Mouse (Mus musculus) heart, postnatal 25 days (tissue): ENCODE measurements around the gene Sardh. TPM values are rescaled to one million over a fixed set of nuclear protein-coding genes. Genes with fewer than 3 reads are reported as not detected.

ENCODE experiments used
- DNase-seq: peaks from one replicate; pipeline ENCODE4 v3.0.0; 2022; ENCODE audit warnings: low spot score
- intact Hi-C: fragments of 180-260 bp; cut with DNase I; formaldehyde crosslinking; loops from one replicate; pipeline ENCODE4 v1.15.1; 2025
- total RNA-seq, 2 experiments: library from RNA; stranded (reverse); gene quantifications; 2 replicates each; pipeline ENCODE4 v1.2.3; 2021

The Sardh gene
- 10 to 100 TPM in 1 of 2 experiments, 1 to 10 TPM in 1; 9.7 to 10.2 TPM for total RNA-seq

DNA sequence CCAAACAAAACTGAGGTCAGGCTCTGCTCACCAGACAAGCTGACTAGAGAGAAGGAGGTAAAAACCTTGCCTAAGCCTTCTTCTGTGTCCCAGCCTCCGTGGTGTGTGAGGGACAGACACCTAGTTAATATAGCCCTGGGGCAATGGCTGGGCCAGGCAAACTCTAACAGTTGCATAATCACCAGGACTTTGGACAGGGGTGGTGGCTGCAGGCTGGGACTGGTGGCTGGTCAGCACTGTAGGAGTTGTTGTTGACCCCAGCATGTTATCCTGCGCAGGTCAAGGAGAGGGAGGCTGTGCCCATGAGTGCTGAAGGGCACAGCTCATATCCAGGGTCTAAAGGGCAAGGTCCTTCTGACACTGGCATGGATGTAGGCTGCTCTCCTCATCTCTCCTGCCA lies at the start of gene Sardh:
Gene Sardh (minus strand): TSS at position 127 of the 400 bp plus-strand sequence.
- DNase-seq = no peak
- intact Hi-C loops = no loop called here

- intact Hi-C loops = no loop called here
- no peak for DNase-seq
These were observed 48.7 kb upstream of the Sardh start for GRCm38 (mm10) chr2:27296656-27297406.

GRCm38 (mm10) chr2:27294777-27295176 lies 46.6 kb upstream of the Sardh start:
- intact Hi-C loops = no loop called here
- DNase-seq = no peak

DNA sequence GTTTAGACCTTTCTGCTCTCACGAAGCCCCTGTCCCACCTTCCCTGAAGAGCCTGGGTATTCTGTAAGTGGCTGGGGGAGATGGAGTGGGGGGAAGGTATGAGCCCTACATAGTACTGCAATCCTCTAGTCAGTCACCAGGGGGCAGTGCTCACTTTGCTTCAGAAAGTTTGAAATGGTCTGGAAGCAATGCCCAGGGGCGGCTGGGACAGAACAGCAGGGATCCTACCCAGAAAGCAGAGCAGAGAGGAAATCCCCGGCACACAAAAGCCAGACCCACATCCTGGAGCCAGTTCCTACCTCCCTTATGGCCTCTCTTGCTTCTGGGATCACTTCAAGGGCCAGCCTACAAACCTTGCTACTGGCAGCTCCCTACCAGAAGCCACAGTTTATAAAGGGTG lies 40.9 kb upstream of the Sardh start:
- DNase-seq = peak; percentile 64
- intact Hi-C loops = loop anchor here (1.0 to 10.0 kb wide), 3 partner anchors 139 to 476 kb away; partner anchors contain the start of gene Wdr5

- intact Hi-C loops = loop anchor here (10.0 kb wide), 2 partner anchors 228 to 478 kb away; partner anchors contain the start of gene Wdr5
- DNase-seq = no peak
These were observed 39.0 kb upstream of the Sardh start for GRCm38 (mm10) chr2:27286971-27287710.

DNA sequence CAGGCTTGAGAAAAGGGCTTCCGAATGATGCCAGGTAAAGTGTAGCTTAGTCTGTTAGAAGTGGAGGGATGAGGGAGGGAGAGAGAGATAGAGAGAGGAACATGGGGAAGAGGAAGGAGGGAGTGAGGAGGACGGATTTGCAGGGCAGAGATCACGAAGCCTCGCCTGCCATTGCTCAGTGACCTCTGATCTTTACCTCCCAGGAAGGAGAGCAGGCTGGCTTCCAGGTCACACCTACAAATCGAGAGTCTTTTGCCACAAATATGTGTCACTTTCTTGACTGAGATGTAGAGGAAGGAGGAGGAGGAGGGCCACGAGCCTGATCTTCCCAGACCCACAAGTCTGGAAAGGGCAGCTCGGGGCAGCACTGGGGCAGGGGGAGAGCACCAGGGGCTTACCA lies 36.3 kb upstream of the Sardh start:
- intact Hi-C loops = loop anchor here (10.0 kb wide), 2 partner anchors 230 to 480 kb away; partner anchors contain the start of gene Wdr5
- DNase-seq = no peak

DNA sequence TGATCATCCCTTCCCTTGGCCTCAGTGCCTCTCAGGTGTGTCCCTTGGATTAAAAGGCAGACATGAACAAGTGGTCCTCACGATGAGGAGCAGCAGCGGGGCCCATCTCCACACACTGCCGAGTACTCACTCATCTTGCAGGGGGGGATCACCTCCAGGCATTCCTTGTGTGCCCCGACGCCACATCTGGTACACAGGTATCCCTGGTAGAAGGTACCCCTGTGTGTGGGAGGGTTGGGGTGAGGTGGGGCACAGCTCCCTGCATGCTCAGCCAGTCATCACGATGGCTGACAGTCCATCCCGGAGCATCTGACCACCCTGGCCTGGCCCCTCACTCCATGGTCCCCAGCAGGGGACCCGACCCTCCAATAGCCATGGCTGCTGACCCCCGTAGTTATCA lies 33.6 kb upstream of the Sardh start:
- intact Hi-C loops = loop anchor here (2.0 to 10.0 kb wide), 3 partner anchors 147 to 483 kb away; partner anchors contain the start of gene Wdr5
- DNase-seq = no peak

DNA sequence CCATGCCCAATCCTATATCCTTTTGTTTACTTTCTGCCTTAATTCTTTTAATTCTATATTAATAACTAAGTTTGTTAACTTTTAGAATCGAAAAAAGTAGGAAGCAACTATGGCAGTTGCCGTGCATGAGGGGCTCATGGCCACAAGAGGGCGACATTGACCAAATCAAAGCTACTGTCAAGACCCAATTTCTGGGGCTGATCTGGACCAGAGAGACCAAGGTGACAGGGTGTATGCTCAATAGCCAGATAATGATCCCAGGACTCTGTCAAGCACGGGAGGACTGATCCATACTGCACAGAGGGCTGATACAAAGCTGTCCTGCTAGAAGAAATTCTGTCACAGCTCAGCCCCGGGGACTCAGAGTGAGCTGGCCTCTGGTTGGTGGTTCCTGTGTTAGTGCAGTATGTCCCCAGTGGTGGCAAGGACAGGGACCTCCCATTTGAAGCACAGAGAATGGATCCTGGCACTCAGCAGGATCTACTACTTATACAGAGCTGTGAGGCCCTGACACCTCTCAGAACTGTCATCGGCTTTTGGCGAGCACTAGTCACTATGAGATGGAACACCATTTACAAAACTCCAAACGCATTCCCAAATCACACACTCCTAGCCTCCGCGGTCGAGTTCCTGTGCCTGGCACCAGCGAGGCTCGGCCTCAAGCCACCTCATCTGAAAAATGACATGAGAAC lies 32.9 kb upstream of the Sardh start:
- peak; percentile 17 for DNase-seq
- intact Hi-C loops = loop anchor here (2.0 to 10.0 kb wide), 3 partner anchors 148 to 484 kb away; partner anchors contain the start of gene Wdr5

- no peak for DNase-seq
- intact Hi-C loops = no loop called here
These were observed 30.7 kb upstream of the Sardh start for GRCm38 (mm10) chr2:27278859-27279258.

GRCm38 (mm10) chr2:27268325-27268724 lies 20.2 kb upstream of the Sardh start:
- intact Hi-C loops = no loop called here
- no peak for DNase-seq

GRCm38 (mm10) chr2:27265819-27266218 lies 17.7 kb upstream of the Sardh start:
- DNase-seq = no peak
- intact Hi-C loops = no loop called here

- intact Hi-C loops = no loop called here
- no peak for DNase-seq
These were observed 14.8 kb upstream of the Sardh start for GRCm38 (mm10) chr2:27262984-27263383.

GRCm38 (mm10) chr2:27251434-27251833 lies 3.3 kb upstream of the Sardh start:
- intact Hi-C loops = no loop called here
- DNase-seq = no peak

DNA sequence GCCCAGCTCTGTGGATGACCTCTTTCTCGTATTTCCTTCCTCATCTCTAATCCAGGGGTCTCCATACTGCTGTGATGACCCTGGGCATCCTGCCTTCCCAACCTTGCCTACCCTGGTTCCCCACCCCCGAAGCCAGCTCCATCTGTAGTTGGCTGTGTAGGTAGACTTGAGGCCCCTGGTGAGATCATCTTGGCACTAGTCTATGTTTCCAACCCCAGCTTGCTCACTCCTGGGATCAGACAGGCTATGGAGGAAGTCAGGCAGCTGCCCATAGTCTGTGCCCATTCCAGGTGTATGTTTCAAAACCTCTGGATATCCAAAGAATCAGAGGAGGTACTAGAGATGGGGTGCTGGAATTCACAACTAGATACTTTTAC lies 662 bp downstream of the Sardh start:
- intact Hi-C loops = no loop called here

GRCm38 (mm10) chr2:27246712-27247486 lies 1.2 kb downstream of the Sardh start:
- DNase-seq = peak; percentile 90
- intact Hi-C loops = no loop called here

More for the DNA sequence above, 662 bp downstream of the Sardh start:
- no peak for DNase-seq

DNA sequence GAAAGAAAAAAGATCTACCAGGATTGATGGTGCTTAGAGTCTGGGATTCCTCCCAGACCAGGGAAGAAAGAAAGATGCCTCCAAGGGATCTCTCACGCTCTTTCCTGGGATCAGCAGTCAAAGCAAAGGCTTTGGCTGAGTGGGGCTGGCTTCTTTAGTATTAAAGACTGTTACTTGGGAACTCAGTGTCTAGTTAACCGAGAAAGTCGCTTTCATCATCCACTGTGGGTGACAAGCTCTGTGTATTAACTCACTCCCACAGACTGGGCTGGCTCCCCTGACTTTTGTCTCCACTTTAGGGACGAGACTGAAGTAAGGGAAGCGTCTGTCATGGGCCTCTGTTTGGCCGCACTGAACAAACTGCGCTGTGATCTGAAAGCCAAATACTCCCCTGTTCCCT lies 2.2 kb downstream of the Sardh start:
- intact Hi-C loops = no loop called here

GRCm38 (mm10) chr2:27237342-27237741 lies 10.8 kb downstream of the Sardh start:
- intact Hi-C loops = loop anchor here (1.0 to 10.0 kb wide), 5 partner anchors 163 to 590 kb away; partner anchors contain the start of genes Adamtsl2, Mymk, Stkld1 and Surf4

More for the DNA sequence above, 2.2 kb downstream of the Sardh start:
- DNase-seq = no peak

GRCm38 (mm10) chr2:27235729-27236128 lies 12.4 kb downstream of the Sardh start:
- DNase-seq = no peak
- intact Hi-C loops = loop anchor here (1.0 to 10.0 kb wide), 5 partner anchors 109 to 588 kb away; partner anchors contain the start of genes Adamtsl2, Mymk, Stkld1 and Surf4

More at GRCm38 (mm10) chr2:27237342-27237741, 10.8 kb downstream of the Sardh start:
- DNase-seq = no peak

DNA sequence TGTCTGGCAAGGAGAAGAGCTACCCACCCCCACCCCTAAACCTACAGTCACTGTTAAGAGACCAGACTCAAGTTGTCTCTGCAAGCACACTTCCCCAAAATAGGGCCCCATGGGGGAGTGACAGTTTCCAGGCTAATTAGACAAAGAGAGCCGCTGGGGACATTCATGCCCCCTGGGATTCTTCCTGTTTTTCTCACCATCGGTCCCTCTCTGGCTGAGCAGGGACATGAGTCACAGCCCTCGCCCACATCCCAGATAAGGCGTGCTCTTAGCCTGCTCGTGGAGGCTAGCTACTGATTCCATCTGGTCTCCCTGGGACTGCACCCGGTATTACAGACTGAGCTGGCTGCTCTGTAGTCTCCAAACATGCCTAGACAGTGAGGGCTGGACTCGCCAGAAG lies 15.8 kb downstream of the Sardh start:
- intact Hi-C loops = loop anchor here (10.0 kb wide), 1 partner anchor 158 kb away; the partner anchor contains the start of genes Adamtsl2 and Mymk
- peak; percentile 59 for DNase-seq
